Mouse (Mus musculus): ENCODE measurements around the gene Zc3h15.
"Not testable (repeated sequence)": the region's sequence is repeated elsewhere in the genome, so short reads cannot be mapped to it uniquely, and the experiment has no call there.

The Zc3h15 gene

DNA sequence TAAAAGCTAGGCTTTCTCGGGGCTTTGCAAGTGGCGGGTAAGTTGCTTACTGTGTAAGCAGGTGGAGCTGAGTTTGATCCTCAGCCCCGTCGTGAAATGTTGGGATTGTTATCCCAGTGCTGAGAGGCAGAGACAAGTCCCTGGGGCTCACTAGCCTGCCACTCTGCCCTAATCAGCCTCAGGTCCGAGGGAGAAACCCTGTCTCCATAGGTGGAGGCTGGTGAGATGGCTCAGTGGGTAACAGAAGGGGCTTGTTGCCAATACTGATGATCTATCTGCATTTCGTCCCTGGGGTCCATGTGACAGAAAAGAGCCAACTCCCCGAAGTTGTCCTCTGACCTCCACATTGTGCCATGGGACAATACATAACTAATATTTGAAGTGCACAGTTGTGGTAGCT lies 30.2 kb downstream of the Zc3h15 start:
- DNase-seq (ENCODE audit: low spot score): no peak

DNA sequence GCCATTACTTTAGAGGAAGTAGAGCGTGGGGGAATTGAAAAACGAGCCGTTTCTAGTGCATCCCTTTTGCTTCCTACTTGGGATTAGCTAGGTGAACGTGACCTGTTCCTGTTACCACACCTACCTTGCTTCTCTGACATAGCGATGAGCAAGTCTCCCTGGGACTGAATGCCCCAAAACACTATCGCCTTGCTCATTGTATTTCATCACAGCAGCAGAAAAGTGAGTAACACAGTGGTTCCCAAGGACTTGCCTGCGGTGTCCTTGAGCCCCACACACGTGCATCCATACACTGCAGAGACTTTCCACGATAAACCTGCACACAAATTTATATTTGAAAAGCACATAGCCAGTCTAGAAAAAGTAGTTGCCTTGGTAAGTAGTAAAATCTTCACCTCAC lies 30.7 kb downstream of the Zc3h15 start:
- no peak for DNase-seq (ENCODE audit: low spot score)

DNA sequence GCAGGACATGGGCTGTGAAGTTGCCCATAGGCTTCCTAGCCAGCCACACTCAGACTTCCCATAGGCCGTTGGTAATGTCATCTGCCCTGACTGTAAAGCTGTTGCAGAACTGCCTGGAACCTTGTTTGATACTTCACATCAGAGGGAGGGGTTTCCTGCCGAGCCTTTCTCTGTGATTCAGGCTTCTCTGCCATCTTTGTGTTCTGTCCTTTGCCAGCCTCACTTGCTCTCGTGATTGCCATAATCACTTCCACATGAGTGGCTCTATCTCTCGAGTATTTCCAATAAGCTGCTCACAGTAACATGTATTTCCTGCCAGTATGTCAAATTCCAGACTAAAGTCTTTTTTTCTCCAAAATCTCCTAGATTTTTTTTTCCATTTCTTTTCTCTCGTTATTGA lies 31.4 kb downstream of the Zc3h15 start:
- no peak for DNase-seq (ENCODE audit: low spot score)

DNA sequence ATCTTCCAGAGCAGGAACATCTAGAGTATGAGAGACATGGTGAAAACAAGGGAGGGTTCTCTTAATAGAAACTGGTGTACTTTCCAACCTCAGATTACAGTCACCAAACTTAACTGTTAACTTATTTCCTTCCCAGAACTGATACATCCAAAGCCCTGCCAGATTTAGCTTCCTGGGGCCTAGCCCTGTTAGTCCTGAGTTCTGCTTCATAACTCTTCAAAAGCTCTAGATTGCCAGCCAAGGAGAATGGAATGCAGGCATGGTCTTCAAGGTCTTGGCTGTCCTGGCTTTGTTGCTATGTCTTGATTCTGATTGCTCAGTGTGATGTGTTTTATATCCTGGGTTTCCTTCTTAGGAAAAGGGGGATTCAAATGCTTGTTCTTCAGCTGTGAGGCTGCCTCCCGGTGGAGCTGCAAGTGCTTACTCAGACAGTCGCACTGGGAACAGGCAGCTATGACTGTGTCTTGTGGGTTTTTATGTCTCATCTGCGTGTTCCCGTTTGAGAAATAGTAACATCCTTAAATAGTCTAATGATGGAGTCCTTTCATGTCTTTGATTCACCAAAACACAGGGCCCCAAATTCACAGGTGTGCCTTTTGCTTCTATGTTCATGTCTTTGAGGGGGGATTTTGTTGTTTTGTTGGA lies 32.1 kb downstream of the Zc3h15 start:
- DNase-seq (ENCODE audit: low spot score): no peak

DNA sequence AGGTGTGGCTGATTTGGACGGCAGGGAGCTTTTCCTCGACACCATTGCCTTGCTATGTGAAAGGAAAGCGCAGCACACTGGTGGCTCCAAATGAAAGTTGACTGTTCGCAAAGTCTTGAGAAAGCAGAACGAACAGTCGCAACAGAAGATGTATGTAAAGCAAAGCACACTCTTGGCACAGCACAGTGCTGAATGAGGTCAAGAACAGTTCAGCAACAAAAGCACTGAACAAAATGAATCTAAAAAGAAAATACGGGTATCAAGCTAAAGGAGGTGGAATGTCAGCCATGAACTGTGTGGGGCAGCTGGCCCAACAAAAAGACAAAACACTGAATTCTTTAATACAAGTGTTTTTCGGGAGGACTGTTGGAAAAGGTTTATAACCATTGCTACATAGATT lies 37.1 kb downstream of the Zc3h15 start:
- DNase-seq (ENCODE audit: low spot score): no peak

DNA sequence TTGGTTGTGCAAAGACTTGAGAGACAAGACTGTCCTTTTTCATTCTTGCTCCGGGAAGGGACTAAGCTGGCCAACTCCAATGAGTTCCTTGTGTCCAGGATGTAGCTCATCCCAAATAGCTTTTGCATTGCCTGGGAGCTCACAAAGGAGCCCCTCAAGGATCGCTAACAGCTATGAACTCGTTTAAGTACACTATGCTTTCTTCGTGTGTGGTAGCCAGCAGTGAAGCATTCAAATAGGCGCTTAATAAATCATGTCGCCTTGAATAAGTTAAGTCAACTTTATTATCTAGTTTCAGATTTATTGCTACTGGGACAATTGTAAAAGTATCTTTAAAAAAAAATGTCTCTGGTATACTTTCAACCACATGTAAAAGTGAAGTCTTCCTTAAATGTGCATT lies 37.5 kb downstream of the Zc3h15 start:
- DNase-seq (ENCODE audit: low spot score): no peak

DNA sequence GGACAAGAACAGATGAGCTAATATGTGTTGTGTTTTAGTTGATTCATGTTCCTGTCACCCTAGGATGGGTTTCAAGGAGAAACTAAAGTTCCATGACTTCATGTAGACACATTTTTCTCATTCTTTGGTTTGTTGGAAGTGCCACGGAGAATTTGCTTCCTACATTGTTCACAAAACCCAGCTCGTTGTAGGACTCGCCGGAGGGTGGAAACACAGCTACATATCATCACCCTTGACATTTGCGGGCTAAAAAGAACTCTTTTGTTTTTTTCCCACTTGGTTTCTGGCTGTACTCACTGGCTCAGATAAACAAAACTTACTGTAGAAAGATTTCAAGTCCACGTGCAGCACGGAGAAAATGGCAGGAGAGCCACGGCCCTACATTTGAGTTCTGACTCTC lies 38.0 kb downstream of the Zc3h15 start:
- no peak for DNase-seq (ENCODE audit: low spot score)

DNA sequence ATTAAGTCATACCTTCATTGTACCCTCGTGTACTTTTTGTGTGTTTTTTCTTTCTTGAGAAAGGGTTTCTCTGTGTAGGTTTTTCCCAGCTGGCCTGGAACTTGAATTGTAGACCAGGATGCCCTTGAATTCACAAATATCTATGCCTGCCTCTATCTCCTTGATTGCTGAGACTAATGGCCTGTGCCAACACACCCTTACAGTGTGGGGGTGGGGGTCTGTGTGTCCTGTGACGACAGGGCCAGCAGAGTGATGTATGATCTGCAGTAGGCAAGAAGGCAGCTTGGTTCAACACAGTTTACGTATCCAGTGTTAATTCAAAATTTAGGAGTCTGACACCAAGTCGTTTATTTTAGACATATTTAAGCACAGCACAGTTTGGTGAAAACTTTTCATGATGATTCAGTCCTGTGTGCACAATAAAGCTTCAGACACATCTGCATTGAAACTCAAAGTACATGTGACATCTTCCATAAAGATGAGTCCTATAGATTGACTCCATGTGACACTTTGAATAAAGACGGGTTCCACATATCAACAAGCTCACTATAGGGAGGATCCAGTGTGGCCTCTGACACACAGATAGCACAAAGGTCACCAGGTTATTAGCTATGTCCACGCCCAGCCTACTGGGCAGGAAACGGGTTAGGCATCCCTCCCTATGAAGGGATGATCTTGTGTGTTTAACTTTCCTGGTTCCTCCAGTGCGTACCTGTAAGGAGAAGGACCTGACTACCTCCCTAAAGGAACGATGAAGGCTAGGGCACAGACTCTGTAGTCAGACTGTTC lies 39.7 kb downstream of the Zc3h15 start:
- DNase-seq (ENCODE audit: low spot score): no peak

DNA sequence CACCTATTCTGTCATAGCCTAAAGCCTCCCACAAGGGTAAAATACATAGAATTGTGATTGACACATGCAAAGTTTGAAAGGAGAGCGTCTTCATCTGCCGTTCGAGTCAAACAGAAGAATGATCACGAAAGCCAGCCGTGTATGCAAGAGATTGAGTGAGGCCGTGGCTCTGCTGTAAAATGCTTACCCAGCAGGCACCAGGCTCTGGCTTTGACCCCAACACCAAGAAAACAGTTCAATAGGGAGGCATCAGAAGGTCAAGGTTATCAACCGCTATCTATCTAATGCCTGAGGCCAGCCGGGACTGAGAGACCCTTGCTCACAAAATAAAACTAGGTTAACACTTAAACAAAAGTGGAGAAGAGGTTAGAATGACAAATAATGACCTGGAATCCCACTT lies 40.5 kb downstream of the Zc3h15 start:
- no peak for DNase-seq (ENCODE audit: low spot score)

DNA sequence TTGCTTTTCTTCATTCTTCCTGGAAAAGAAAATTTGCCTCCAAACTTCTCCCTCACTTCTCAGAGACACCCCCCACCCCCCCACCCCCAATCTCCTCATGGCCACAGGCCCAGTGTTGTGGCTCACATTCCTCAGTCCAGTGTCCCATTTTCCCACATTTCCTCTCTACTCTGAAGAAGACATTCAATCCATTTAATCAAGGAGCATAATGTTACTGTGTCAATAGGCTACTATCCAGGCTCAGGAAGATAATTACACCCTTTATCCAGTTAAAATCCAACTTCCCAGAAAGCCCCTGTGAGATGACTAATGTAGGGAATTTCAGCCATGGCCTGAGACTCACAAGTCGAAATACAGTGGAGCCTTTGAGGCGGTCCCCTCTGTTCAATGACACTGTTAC lies 46.1 kb downstream of the Zc3h15 start:
- DNase-seq (ENCODE audit: low spot score): no peak

DNA sequence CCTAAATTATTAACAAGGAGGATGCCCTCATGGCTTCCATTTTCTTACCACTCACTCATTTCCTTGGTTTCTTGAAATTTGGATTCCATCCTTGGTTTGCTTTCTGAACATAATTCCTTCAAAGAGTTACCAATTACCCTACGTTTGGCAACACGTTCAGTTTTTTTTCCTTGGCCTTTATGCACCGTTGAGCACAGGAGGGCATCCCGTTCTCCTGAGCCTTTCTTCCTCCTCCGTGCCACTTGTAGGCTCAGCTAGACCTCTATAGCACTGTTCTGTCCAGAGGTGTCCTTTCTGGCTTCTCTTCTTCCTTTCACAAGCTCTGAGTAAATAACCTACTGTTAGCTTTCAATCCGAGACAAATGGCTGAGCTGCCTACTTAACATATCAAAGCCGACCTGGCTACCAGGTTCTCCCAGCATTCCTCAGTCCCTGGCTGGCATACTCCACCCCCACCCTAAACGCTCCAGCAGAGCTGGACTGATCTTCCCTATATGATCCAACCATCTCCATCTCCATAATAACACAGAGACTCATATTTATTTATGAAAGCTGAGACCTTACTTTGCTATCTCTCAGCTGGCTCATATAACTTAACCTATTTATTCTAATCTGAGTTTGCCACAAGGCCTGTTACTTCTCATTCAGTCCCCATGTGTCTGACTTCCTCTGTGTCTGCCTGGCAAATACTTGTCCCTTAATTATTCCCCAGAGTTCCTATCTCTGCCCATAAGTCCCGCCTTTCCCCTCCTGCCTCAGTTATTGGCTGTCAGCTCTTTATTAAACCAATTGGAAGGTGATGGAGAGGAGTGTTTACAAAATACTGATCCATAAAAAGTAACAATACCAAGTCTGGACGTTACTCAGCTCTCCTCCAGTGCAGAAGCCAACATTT lies 48.7 kb downstream of the Zc3h15 start:
- no peak for DNase-seq (ENCODE audit: low spot score)

DNA sequence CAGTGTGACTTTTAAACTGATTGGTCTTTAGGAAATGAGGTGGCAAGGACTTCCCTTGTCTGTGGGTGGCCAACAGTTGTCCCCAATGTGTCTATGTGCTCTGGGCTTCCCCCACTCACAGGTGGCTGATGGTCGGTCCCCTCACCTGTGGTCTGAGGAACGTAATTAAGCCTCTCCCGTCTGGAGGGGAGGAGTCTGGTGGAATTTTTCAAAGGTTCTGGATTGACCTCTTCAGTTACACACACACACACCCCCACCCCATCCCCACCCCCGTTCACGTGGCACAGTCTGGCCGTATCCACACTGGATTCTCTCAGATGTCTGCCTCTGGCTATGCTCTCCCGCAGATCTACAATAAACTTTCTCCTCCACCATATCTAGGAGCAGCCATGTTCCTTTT lies 49.8 kb downstream of the Zc3h15 start:
- DNase-seq (ENCODE audit: low spot score): no peak

DNA sequence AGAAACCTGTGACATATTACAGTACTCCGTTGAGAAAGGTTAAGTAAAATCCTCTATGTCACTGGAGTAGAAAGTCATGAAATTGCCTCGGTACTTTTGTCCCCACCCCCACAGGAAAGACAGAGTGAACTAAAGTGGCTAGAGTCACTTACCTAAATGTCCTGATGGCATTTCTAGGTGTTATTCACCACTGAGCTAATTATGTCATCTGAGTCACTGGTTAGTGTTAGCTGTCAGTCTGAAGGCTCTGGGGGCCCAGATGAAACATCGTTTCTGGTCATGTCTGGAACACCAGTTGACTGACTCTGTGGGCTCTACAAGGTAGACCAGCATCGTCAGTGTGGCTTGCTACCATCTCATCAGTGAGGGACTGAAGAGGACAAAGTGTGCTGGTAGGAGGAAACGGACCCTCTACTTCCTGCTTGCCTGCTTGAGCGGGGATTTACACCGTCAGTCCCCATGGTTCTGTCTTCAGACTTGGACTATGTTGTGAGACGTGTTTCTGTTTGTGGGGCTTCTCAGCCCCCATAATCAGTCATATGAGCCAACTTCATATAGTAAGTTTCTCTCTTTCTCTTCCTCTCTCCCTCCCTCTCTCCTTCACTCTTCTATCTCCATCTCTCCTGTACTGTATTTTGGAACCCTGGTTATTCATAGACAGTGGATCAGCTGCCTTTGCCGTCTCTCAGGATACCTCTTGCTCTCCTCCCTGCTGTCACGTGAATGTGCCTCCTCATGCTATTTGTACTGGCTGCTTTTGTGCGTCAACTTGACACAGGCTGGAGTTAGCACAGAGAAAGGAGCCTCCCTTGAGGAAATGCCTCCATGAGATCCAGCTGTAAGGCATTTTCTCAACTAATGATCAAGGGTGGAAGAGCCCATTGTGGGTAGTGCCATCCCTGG lies 51.4 kb downstream of the Zc3h15 start:
- DNase-seq (ENCODE audit: low spot score): no peak

DNA sequence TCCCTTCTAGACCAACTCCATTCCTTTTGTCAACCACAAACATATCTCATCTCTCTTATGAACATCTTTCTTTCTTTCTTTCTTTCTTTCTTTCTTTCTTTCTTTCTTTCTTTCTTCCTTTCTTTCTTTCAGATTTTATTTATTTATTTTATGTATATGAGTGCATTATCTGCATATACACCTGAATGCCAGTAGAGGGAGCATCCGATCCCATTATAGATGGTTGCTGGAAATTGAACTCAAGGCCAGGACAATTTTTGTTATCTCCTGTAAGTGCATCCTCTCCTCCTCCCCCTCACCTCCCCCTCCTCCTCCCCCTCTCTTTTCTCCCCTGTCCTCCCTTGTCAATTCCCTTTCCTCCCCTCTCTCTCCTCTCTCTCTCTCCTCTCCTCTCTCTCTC lies 54.2 kb downstream of the Zc3h15 start:
- no peak for DNase-seq (ENCODE audit: low spot score)

DNA sequence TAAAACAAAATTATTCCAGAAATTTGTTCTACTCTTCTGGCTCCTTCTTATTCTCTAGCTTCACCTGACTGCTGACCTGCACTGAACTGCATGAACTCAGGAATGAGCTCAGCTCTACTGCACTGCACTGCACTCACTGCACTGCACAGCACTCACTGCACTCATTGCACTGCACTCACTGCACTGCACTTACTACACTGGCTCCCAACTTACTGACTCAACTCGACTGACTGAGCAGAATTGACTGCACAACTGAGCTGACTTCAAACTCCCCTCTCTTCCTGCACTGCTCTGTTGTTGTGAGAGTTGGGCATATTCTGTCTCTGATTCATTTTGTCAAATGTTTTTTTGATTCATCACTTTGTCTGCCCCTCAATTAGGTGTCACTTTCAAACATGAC lies 55.1 kb downstream of the Zc3h15 start:
- no peak for DNase-seq (ENCODE audit: low spot score)

DNA sequence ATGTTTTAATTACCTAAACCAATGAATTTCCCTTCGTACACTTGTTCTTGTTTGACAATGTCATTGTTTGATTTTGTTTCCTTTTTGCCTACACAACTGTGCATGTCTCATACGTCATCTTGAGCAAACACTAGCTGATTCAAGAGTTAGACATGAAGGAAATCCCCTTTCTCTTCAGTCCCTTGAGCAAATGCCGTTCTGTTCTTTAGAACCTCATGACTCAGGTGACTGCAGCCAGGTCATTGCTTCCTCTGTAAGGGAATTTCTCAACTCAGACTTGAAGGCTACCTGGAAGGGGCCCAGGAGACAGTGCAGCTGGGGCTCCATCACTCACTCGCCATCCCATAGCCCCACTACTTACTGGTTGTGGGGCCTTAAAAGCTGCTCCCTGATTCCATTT lies 56.4 kb downstream of the Zc3h15 start:
- DNase-seq (ENCODE audit: low spot score): no peak

DNA sequence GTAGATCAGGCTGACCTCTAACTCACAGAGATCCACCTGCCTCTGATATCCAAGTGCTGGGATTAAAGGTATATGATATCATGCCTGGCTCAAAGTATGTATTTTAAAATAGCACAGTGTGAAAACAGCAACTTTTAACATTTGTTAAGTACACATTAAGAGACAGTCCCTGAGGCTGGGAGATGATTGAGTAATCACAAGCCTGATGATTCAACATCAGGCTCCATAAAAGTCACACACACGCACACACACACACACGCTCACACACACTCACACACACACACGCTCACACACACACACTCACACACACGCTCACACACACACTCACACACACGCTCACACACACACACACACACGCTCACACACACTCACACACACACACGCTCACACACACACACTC lies 58.2 kb downstream of the Zc3h15 start:
- no peak for DNase-seq (ENCODE audit: low spot score)

DNA sequence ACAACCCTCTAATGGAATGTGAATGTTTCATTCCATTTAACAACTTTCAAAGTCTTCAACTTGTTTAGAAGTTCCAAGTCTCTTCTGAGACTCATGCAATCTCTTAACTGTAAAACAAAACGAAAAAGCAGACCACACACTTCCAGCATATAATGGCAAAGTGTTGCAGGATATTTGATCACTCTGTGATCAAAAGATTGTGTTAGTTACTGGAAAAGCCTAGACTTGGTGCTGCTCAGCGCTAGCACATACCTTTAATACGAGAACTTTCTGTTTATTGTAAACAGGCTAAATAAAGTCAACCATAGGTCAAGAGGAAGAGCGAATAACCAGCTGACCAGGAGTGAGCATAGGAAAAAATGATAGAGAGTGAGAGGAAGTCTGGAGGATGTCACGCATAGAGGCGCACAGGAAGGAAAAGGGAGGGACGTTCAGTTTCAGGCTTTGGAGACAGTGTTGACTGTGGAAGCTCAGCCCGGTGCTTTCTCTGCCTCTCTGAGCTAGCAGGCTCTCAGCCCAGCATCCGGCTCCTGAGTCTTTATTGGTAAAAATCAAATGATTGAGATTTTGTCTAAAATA lies 61.4 kb downstream of the Zc3h15 start:
- no peak for DNase-seq (ENCODE audit: low spot score)

DNA sequence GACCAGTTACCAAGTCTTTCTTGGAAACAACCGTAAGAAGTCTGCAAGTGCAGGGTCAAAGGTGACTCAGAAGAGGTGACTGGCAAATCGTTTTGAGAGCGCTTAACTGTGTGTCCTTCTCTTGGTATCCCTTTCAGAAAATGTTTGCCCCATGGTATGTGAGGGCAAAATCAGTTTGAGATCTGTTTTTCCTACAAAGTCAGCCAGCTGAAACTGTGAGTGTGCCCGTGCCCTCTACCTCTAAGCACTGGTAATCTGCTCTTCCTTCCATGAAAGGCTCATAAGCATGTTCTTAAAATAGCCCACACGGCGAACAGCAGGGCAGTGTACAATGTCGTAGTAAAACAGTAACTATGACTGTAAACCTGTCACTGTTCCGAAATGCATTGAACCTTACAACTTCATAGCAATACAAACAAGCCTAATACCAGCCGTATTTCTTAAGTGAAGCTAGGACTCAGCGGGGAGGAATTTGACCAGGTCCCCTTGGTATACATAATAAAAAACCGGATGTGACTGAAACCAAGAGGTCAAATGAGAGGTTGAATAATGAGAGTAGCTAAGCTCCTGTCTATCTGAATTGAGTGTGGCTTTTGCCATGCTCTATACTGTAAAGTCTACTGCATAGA lies 65.8 kb downstream of the Zc3h15 start:
- no peak for DNase-seq (ENCODE audit: low spot score)

DNA sequence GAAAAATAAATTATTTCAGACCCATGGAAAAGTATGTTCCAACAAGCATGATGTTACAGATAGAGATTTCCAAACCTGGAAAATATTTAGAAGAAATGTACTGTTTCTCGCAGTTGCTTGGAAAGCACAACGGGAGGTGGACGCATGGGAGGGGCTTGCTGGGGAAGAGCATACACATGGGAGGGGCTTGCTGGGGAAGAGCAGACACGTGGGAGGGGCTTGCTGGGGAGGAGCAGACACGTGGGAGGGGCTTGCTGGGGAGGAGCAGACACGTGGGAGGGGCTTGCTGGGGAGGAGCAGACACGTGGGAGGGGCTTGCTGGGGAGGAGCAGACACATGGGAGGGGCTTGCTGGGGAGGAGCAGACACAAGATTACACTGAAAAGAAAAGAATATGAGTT lies 69.0 kb downstream of the Zc3h15 start:
- not testable (repeated sequence) for DNase-seq (ENCODE audit: low spot score)

DNA sequence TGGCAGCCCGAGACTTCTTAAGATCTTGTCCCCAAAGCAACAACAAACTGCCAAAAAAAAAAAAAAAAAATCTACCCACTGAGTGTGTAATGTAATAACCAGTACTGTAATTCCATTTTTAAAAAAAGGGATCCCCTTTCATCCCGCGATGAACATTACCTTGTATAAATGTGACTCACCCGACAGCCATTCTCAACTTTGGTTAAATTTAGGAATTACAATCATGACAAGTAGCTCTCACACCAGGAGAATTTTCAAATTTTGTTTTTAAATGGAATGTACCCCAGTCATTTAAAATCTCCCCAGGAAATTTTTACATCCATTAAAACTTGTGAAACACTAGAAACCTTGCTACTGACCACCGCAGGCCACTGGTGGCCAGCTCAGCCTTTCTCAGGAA lies 69.7 kb downstream of the Zc3h15 start:
- DNase-seq (ENCODE audit: low spot score): no peak
